Mouse (Mus musculus) layer of hippocampus, postnatal 36 days (tissue): ENCODE results near the gene Rpl21. TPM values are rescaled to one million over a fixed set of nuclear protein-coding genes. Genes with fewer than 3 reads are reported as not detected.
A peak's percentile ranks its signal among the peaks of the same experiment; 100 is the strongest.

Source experiments
- DNase-seq, 2 experiments: peaks; one replicate each; pipeline ENCODE4 v3.0.0; 2022
- total RNA-seq, 2 experiments: library from RNA; stranded (reverse); gene quantifications; 2 replicates each; pipeline ENCODE4 v1.2.3; 2021

Rpl21 gene
- total RNA-seq = 100 to 1,000 TPM; 185 to 197 TPM

GRCm38 (mm10) chr5:146832769-146833448, at the start of gene Rpl21:
Rpl21 (plus strand) TSS chr5:146832890.
- peak; percentile 95 for DNase-seq

- DNase-seq = no peak
These were observed 49.4 kb upstream of the Rpl21 start for GRCm38 (mm10) chr5:146783300-146783699.

DNA sequence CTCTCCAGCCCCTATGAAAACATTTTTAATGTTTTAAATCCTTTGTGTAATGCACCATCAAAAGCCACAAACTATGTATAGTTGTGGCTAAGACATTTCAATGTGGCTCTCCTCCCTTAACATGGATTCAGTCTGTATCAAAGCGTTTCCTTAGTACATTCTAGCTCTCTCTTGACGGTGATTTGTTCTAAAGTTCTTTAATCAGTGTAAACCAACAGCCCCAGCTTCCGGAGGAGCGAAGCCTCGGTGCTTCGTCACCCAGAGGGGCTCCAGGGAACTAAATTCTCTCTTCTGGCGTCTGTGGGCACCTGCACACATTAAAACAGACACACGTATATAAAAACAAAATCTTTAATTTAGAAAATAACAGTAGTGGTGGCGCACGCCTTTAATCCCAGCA, 48.8 kb upstream of the Rpl21 start:
- no peak for DNase-seq

GRCm38 (mm10) chr5:146786123-146786522, 46.6 kb upstream of the Rpl21 start:
- DNase-seq = no peak

DNA sequence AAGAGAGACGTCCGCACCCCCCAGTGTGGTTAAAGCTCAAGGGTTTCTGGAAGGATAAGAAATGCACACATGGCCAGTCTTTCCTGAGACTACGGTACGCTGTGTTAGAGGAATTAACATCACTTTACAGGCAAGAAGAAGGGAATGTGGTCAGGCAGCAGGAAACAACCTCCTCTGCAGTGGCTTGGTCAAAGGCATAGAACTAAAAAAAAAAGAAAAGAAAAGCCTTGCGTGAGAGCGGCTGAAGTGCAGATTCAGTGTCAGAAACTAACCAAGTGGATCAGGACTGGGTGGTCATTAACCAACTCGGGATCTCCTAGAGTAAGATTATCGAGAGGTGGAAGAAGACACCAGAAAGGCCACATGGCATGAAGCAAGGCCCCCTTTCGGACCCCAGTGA, 43.3 kb upstream of the Rpl21 start:
- no peak for DNase-seq

- DNase-seq = no peak
These were observed 41.7 kb upstream of the Rpl21 start for GRCm38 (mm10) chr5:146790944-146791343.

GRCm38 (mm10) chr5:146792140-146792791, 40.4 kb upstream of the Rpl21 start:
- no peak for DNase-seq

DNA sequence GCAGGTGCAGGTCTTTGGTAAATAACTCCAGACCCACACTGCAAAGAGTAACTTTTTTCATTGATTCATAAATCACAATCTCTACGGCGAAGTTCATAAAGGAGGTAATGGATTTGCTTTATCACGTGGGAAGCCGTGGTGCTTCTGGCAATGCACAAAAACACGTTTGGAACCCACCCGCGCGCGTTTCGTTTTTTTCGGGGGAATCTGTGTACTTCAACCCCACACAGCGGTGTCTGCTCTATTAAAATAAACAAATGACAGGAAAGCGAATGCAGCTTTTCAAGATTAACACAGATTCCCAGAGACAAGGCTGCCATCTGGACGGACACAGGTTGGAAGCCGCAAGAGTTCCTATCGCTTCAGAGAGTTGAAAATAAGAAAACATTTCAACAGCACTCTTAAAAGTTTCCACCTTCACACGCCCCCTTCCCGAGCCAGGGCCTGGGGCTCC, 39.0 kb upstream of the Rpl21 start:
- no peak for DNase-seq

DNA sequence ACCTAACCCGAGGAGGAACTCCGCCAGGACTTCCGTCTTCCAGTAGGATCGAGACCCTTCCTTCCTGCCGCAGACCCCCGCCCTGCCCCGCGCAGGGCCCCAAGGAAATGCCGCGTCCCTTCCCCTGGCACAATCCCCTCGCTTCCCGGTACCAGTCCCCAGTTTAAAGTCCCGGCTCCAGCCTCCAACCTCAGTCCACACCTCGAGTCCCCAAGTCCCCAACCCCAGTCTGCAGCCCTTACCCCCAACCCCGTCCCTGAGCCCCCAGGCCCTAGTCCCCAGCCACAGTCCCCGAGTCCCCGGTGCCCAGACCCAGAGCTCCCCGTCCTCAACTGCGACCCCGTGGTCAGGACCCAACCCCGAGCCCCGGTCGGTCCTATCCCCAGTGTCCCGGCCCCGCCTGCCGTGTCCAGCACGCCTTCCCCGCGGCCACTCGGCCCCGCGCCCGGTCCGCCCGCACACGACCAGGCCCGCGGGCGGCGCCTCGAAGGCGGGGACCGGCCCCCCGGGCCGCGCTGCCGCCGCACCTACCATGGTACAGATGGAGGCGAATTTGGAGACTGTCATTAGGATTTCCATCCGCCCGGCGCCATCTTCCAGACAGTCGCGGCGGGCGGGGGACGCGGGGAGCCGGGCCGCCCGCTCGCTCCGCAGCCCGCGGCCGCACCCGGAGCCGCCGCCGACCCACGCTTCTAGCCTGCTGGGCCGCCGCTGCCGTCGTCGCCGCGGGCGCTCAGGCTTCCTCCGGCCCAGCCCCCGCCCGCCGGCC, 38.4 kb upstream of the Rpl21 start:
- peak in 1 of 2 experiments; percentile 29 for DNase-seq

- peak; percentile 99 for DNase-seq
These were observed 37.8 kb upstream of the Rpl21 start, which contains the start of gene Usp12 for GRCm38 (mm10) chr5:146794853-146795252. Usp12 (minus strand) TSS chr5:146795006.

GRCm38 (mm10) chr5:146795728-146796127, 37.0 kb upstream of the Rpl21 start:
- DNase-seq = no peak

DNA sequence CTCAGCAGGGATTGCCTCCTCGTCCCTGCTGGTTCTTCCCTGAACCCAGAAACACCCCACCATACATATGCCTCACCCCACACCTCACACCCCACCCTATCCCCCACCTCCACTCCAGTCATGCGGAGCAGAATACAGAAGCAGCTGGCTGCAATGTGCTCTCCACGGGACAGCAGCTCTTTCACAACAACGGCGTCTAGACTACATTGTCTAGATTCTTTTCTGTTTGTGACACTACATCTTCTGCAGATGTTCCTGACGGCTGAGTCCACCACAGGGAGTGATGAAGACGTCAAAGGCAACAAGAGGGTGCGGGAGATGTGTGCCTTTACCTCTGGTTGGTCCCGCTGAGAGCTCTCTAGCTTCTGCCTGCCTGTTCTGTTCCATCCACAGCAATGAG, 34.7 kb upstream of the Rpl21 start:
- DNase-seq = no peak

- no peak for DNase-seq
These were observed 26.7 kb upstream of the Rpl21 start for GRCm38 (mm10) chr5:146806004-146806430.

DNA sequence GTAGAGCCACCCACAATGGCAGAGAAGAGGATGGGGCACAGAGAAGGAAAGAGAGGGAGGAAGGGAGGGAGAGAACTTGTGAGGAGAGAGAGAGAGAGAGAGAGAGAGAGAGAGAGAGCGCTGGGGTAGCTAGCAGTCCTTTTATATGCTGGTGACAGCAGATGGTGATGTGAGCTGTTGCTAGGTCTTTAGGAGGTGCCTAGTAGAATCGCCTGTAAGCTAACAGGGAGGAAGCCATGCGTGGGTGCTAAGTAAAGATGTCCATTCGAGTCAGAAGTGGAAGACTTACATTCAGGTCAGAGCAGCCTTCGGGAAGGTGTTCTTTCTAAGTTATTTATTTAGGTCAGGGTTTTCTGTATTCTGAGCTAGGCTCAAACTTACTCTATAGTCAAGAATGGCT, 22.7 kb upstream of the Rpl21 start:
- DNase-seq = no peak

DNA sequence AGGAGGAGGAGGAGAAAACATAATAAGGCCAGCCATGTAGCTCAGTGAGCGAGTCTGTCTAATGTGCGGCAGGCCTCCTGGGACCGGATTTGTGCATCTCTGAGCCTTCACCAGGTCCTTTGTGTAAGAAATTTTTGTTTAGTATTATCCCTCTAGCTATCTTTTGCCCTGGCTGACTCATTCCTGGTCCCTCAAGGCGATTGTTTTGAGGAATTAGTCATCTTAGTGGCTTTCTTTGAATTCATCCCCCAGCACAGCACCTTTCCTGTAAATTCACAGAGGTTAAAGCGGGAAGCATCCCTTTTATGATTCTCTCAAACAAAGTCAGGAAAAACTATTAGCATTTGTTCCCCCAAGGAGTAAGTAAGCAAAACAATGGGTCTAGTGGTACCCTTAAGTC, 19.8 kb upstream of the Rpl21 start:
- DNase-seq = no peak

DNA sequence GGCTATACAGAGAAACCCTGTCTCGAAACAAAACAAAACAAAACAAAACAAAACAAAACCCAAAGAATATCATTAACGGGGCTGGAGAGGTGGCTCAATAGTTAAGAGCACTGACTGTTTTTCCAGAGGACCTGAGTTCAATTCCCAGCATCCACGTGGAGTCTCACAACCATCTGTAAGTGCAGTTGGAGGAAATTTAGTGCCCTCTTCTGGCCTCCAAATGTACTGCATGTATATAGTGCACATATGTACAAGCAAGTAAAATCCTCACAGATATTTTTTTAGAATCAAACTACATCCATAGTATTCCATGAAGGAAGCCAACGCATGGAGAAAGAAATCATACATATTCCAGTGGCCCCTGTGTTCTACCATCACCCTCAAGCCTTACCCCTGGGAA, 19.3 kb upstream of the Rpl21 start:
- DNase-seq = no peak

GRCm38 (mm10) chr5:146815394-146815793, 17.3 kb upstream of the Rpl21 start:
- no peak for DNase-seq

DNA sequence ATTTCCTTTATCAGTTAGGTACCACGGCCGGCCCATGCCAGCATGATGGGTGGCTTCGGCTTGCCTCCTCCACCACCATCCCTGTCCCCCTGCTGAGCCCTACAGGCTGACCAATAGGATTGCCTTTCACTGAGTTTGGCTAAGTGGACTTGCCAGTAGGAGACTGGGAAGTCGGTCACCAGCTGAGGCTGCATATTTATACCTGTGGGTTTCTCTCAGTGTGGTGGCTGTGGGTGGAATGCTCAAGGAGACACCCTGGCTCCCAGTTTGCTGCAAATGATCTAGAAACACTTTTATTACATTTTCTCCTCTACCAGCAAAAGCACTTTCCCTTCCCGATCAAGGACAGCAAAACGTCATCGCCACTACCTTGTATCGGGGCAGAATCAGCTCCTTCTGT, 15.1 kb upstream of the Rpl21 start:
- DNase-seq = no peak

- DNase-seq = no peak
These were observed 13.6 kb upstream of the Rpl21 start for GRCm38 (mm10) chr5:146818906-146819623.

DNA sequence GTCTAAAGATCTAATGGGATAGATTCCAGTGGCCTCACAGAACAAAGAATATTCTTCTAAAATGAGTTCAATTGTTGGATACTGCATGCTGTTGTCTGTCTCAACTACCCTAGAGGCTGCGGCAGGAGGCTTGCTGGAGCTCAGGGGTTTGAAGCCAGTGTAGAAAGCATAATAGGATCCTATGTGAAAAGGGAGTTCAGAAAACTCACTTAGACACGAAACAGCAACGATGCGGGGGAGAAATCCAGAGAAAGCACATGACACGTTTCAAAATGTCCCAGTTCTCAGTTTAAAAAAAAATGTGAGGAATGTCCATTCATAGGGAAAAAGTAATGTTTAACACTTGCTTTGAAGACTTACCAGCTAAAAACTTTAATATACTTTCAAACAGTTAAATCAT, 9.7 kb upstream of the Rpl21 start:
- no peak for DNase-seq

DNA sequence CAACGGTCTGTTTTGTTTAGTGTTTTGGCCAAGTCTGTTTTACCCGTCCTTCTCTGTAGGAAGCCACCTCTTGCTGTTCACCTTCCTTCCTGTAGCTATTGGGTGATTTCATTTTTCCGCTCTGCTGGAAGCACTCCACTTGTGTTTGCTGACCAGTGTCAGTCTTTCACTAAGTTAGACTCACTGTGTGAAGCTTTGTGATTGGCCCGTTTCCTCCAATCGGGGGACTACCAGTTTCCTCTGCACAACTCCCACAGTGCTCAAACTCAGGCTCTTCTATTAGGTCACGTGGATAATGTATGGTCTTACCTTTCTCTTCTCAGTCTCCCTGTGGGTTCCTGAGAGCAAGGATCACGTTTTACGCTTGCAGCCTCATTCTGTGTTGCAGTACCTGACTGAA, 3.2 kb upstream of the Rpl21 start:
- no peak for DNase-seq

DNA sequence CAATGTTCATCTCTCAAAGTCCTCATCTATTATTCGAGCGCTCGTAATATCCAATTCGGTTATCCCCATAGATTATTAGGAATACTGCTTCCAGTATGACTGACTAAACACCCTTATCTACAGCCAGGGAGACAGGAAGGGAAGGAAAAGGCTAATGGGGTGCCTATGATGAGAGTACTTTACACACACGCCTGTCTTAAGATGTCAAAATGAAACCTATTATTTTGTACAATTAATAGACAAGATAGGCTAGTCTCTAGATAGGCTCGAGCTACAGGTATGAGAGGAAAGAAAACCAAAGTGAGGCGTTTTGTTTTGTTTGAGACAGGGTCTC, 288 bp upstream of the Rpl21 start:
- DNase-seq = no peak

DNA sequence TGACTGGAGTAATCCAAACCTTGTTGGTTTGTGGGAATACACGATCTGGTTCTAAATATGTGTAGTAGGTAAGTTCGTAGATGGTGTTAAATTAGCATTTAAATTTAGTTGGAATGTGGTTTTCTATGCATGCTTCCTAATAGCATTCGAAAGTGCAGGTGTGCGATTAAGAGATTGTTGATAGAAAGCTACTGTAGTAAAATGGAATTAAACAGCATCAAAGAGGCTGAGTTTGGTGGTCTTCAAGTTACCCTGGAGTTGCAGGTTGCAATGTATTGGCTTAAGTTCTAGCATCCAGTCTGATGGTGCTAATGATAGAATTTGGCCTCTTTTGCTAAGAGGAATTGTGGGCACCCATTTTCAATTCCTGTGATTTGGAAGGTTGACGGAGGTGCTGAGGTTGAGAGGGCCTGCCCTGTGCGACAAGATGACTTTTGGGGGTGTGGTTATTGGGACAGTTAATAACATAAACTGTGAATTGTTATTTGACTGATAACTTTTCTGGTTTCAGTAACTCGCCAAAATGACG, 1.0 kb downstream of the Rpl21 start:
- DNase-seq = no peak
